Mouse (Mus musculus) limb, embryonic 14.5 days (tissue): ENCODE results near the gene Odf3l1. TPM values are rescaled to one million over a fixed set of nuclear protein-coding genes. Genes with fewer than 3 reads are reported as not detected.

Experiments
- ATAC-seq: fragments of 200-750 bp; cut with Nextera tagmentation; 2 replicates; pipeline ENCODE4 v1.8.0; 2017; ENCODE audit warnings: low read depth, moderate number of reproducible peaks, moderate TSS enrichment; ENCODE audit not compliant: low FRiP score
- DNase-seq: peaks from one replicate; pipeline ENCODE4 v3.0.0-alpha.2; 2015; ENCODE audit warnings: low spot score
- H3K27ac ChIP-seq: fragments of 300-500 bp; sonication (generic); replicated peaks from 2 replicates; pipeline ENCODE4 v1.5.1; 2014; ENCODE audit warnings: low read depth, mild to moderate bottlenecking, low read length, moderate library complexity, mixed read lengths
- H3K27me3 ChIP-seq: fragments of 300-500 bp; sonication (generic); 2 replicates; pipeline ENCODE4 v1.6.1; 2014; ENCODE audit warnings: low read length, mixed read lengths; ENCODE audit not compliant: control insufficient read depth, insufficient read depth
- H3K36me3 ChIP-seq: fragments of 300-500 bp; sonication (generic); 2 replicates; pipeline ENCODE4 v1.6.1; 2014; ENCODE audit warnings: mild to moderate bottlenecking, low read length, moderate library complexity, mixed read lengths; ENCODE audit not compliant: control insufficient read depth, insufficient read depth
- H3K4me1 ChIP-seq: fragments of 300-500 bp; sonication (generic); 2 replicates; pipeline ENCODE4 v1.6.1; 2014; ENCODE audit warnings: antibody characterized with exemption, low read length, mixed read lengths; ENCODE audit not compliant: control insufficient read depth, insufficient read depth
- H3K4me2 ChIP-seq: fragments of 300-500 bp; sonication (generic); replicated peaks from 2 replicates; pipeline ENCODE4 v1.6.1; 2014; ENCODE audit warnings: low read depth, mild to moderate bottlenecking, low read length, moderate library complexity; ENCODE audit not compliant: severe bottlenecking
- H3K4me3 ChIP-seq: fragments of 300-500 bp; sonication (generic); replicated peaks from 2 replicates; pipeline ENCODE4 v1.5.1; 2014; ENCODE audit warnings: low read length
- H3K9ac ChIP-seq: fragments of 300-500 bp; sonication (generic); 2 replicates; pipeline ENCODE4 v1.6.1; 2014; ENCODE audit warnings: mild to moderate bottlenecking, low read depth, low read length, moderate library complexity; ENCODE audit not compliant: severe bottlenecking
- H3K9me3 ChIP-seq: fragments of 300-500 bp; sonication (generic); 2 replicates; pipeline ENCODE4 v1.6.1; 2016; ENCODE audit warnings: low read length; ENCODE audit not compliant: control insufficient read depth
- POLR2A ChIP-seq: fragments of 200-500 bp; IDR thresholded peaks from 2 replicates; pipeline ENCODE4 v1.8.0; 2012; ENCODE audit warnings: inconsistent platforms, mild to moderate bottlenecking, moderate library complexity, borderline replicate concordance; ENCODE audit not compliant: insufficient read depth, insufficient read length; ENCODE audit errors: extremely low read depth
- WGBS: fragments of 180-500 bp; shearing (Covaris S2); extraction: QIAGEN DNeasy Blood & Tissue Kit; methylation state at CpG from one replicate; pipeline ENCODE4 v1.1.7; 2014; 5-methylcytosine and 5-hydroxymethylcytosine counted together
- polyA plus RNA-seq, 2 experiments: library from polyadenylated mRNA; depleted of rRNA in 1 of 2; stranded (reverse) in 1 of 2; unstranded in 1 of 2; fragments of >200 nt; fragmentation: Nextera tagmentation in 1 of 2; extraction: Ambion mirVana in 1 of 2; gene quantifications; 2 replicates each; pipeline versions ENCODE4 v1.2.1 to v1.2.3; 2012 to 2014

Gene Odf3l1
- polyA plus RNA-seq, 2 experiments = 1.7 to 2.6 TPM

GRCm38 (mm10) chr9:56828841-56829240 is 35.6 kb downstream of the Odf3l1 start:
- Histone ChIP-seq H3K27ac (no peak overlapping the region), H3K4me3 (no peak overlapping the region), H3K9me3 (no peaks in the 10 kb centered on the region), H3K4me2 (no peak overlapping the region), H3K27me3 (0 out of 2 replicates have a peak, but pooled peaks cover 6% of the 10 kb centered on the region), H3K4me1 (0 out of 2 replicates have a peak, but pooled peaks cover 12% of the 10 kb centered on the region), H3K36me3 (no peaks in the 10 kb centered on the region), H3K9ac (no peak overlapping the region)
- no peak for ATAC-seq
- DNase-seq = no peak
- WGBS = 81% methylated on average over 6 of the region's 6 CpGs
- TF ChIP-seq POLR2A = no peak

GRCm38 (mm10) chr9:56828146-56828545 is 36.3 kb downstream of the Odf3l1 start:
- Histone ChIP-seq H3K9ac (no peak overlapping the region), H3K9me3 (no peaks in the 10 kb centered on the region), H3K36me3 (no peaks in the 10 kb centered on the region), H3K4me3 (no peak overlapping the region), H3K4me1 (0 out of 2 replicates have a peak, but pooled peaks cover 12% of the 10 kb centered on the region), H3K27me3 (0 out of 2 replicates have a peak, but pooled peaks cover 6% of the 10 kb centered on the region), H3K27ac (no peak overlapping the region), H3K4me2 (no peak overlapping the region)
- 43% methylated on average over 9 of the region's 9 CpGs for WGBS
- DNase-seq (no peak), ATAC-seq (no peak)
- no peak for TF ChIP-seq POLR2A

GRCm38 (mm10) chr9:56825476-56826213 is 38.8 kb downstream of the Odf3l1 start:
- Histone ChIP-seq H3K4me1 (0 out of 2 replicates have a peak, but pooled peaks cover 8% of the 10 kb centered on the region), H3K36me3 (no peaks in the 10 kb centered on the region), H3K27me3 (0 out of 2 replicates have a peak, but pooled peaks cover 4% of the 10 kb centered on the region), H3K9me3 (no peaks in the 10 kb centered on the region), H3K27ac (no peak overlapping the region), H3K9ac (peak overlapping the region; percentile 28), H3K4me2 (peak overlapping the region; percentile 37), H3K4me3 (peak overlapping the region; percentile 16; the same call in 1 of the 2 replicates)
- TF ChIP-seq POLR2A = no peak
- ATAC-seq (no peak), DNase-seq (no peak)
- 13% methylated on average over 15 of the region's 21 CpGs for WGBS

- DNase-seq (peak; percentile 63), ATAC-seq (no peak)
- no peak overlapping the region for H3K4me3 ChIP-seq
- H3K36me3 ChIP-seq = no peaks in the 10 kb centered on the region
- whole genome bisulfite sequencing = 4% methylated on average over 3 of the region's 3 CpGs
- H3K4me2 ChIP-seq = no peak overlapping the region
- H3K4me1 ChIP-seq = 0 out of 2 replicates have a peak, but pooled peaks cover 8% of the 10 kb centered on the region
- no peaks in the 10 kb centered on the region for H3K9me3 ChIP-seq
- no peak for TF ChIP-seq POLR2A
- 0 out of 2 replicates have a peak, but pooled peaks cover 3% of the 10 kb centered on the region for H3K27me3 ChIP-seq
- no peak overlapping the region for H3K27ac ChIP-seq
- no peak overlapping the region for H3K9ac ChIP-seq
Observed at GRCm38 (mm10) chr9:56824900-56825299, 39.6 kb downstream of the Odf3l1 start.

GRCm38 (mm10) chr9:56810916-56811315 is 53.6 kb downstream of the Odf3l1 start:
- no peaks in the 10 kb centered on the region for H3K9me3 ChIP-seq
- no peak overlapping the region for H3K4me2 ChIP-seq
- DNase-seq (peak; percentile 50), ATAC-seq (no peak; the same call in 1 of the 2 replicates)
- 85% methylated on average over 1 of the region's 1 CpGs for WGBS
- no peak overlapping the region for H3K27ac ChIP-seq
- H3K4me1 ChIP-seq = no peaks in the 10 kb centered on the region
- no peaks in the 10 kb centered on the region for H3K27me3 ChIP-seq
- no peak for TF ChIP-seq POLR2A
- no peak overlapping the region for H3K9ac ChIP-seq
- no peak overlapping the region for H3K4me3 ChIP-seq
- H3K36me3 ChIP-seq = no peaks in the 10 kb centered on the region
